Mouse (Mus musculus): ENCODE results near the gene Slc9a4. TPM values are rescaled to one million over a fixed set of nuclear protein-coding genes. Genes with fewer than 3 reads are reported as not detected.
"Not testable (repeated sequence)": the region's sequence is repeated elsewhere in the genome, so short reads cannot be mapped to it uniquely, and the experiment has no call there.

Gene Slc9a4
- polyA plus RNA-seq, 1 experiment from 2014 or later, result not detected

DNA sequence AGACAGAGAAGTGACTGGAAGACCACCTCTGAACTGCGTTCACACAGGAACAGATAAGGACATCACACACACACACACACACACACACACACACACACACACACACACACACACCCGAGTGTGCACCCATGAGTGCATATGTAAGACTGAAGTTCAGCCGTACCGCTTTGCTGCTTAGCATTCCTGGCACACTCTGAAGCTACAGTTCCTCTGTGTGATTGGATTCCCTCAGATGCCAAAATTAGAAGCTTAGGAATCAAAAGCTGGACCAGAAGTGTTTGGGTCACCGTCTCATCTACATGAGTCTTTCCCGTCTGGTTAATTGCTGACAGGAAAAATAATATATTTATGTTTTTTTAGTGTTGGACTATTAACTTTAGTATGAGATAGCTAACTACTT lies 81.0 kb downstream of the Slc9a4 start:
- Histone ChIP-seq H3K9me3 (ENCODE audit: control insufficient read depth, low read length) (no peaks in the 10 kb centered on the region), H3K27me3 (ENCODE audit: control insufficient read depth, insufficient read depth, low read length) (no peaks in the 10 kb centered on the region), H3K9ac (no peak overlapping the region), H3K4me2 (replicated peaks) (no peak overlapping the region), H3K36me3 (replicated peaks; ENCODE audit: control insufficient read depth, insufficient read depth) (no peaks in the 10 kb centered on the region), H3K4me3 (replicated peaks; ENCODE audit: low read length) (no peak overlapping the region), H3K27ac (no peak overlapping the region), H3K4me1 (replicated peaks; ENCODE audit: control insufficient read depth, insufficient read depth, low read length) (no peaks in the 10 kb centered on the region)
- no peak for ATAC-seq (ENCODE audit: low FRiP score)
- 86% methylated on average over 6 of the region's 6 CpGs for WGBS
- DNase-seq (ENCODE audit: low spot score), result no peak

DNA sequence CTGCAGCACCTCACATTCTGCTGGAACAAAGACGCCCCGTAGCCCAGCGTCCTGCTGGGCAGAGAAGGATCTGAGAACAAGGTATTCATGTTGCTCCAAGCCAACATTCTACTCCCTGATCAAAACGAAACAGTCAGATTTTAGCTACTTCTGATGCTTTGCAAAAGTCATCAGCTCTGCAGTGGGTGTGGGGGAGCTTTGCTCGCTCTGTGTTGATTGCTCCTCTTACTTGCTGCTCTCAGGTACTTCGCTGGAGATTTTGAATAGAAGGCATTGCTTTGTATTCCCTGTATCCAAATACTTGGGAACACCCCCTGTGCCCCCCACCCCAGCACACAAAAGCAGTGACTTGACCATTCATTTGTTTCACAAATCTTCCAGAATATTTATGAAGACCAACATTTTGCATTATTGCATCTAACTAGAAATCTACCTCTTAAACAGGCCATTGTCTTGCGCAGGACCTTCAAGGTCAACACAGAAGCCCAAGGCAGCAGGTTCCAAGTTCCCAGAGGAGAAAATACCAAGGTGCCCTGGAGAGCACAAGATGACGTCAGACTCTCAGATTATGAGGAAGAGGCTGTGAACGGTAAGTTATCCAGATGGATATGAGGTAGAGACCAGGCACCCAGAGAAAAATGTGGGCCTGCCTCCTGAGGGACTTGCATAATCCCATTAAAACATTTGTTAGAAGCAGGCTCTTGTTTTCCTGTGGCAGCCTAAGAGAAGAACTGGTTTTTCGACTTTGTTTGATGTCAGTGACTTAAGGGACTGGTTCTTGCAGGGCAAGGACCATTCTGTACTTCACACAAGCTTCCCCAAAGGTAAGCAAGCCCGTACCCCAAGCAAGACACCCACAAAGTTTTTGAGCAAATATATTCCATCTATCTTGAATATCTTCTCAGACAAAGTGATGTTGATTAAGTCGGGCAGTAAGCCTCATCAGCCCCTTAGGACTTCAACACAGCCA lies 85.8 kb downstream of the Slc9a4 start:
- DNase-seq (ENCODE audit: low spot score), result no peak
- H3K4me3 ChIP-seq (replicated peaks; ENCODE audit: low read length), result no peak overlapping the region
- H3K4me2 ChIP-seq (replicated peaks), result no peak overlapping the region
- WGBS, result 48% methylated on average over 12 of the region's 12 CpGs
- H3K27ac ChIP-seq, result no peak overlapping the region
- no peak overlapping the region for H3K9ac ChIP-seq
- no peaks in the 10 kb centered on the region for H3K9me3 ChIP-seq (ENCODE audit: control insufficient read depth, low read length)
- no peaks in the 10 kb centered on the region for H3K4me1 ChIP-seq (replicated peaks; ENCODE audit: control insufficient read depth, insufficient read depth, low read length)
- no peaks in the 10 kb centered on the region for H3K27me3 ChIP-seq (ENCODE audit: control insufficient read depth, insufficient read depth, low read length)
- ATAC-seq (ENCODE audit: low FRiP score), result no peak
- H3K36me3 ChIP-seq (replicated peaks; ENCODE audit: control insufficient read depth, insufficient read depth), result no peaks in the 10 kb centered on the region

DNA sequence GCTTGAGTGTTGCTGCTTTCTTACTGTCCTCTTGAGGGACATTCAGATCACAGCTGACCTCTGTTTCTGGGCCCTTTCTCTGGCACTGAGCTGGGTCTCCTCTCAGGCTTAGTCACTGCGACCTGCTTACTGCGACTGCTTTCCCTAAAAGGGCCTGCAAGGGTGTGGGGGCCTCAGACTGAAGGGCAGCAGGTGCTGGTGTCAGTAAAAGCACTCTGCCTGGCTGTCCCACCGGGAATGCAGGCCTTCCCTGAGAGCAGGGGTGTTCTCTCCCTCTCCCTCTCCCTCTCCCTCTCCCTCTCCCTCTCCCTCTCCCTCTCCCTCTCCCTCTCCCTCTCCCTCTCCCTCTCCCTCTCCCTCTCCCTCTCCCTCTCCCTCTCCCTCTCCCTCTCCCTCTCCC lies 87.6 kb downstream of the Slc9a4 start:
- not testable (repeated sequence) for H3K4me3 ChIP-seq (replicated peaks; ENCODE audit: low read length); DNase-seq (ENCODE audit: low spot score); H3K27ac ChIP-seq; H3K4me2 ChIP-seq (replicated peaks); ATAC-seq (ENCODE audit: low FRiP score); H3K9ac ChIP-seq; H3K27me3 ChIP-seq (ENCODE audit: control insufficient read depth, insufficient read depth, low read length); H3K4me1 ChIP-seq (replicated peaks; ENCODE audit: control insufficient read depth, insufficient read depth, low read length); H3K9me3 ChIP-seq (ENCODE audit: control insufficient read depth, low read length); H3K36me3 ChIP-seq (replicated peaks; ENCODE audit: control insufficient read depth, insufficient read depth)
- 20% methylated on average over 3 of the region's 3 CpGs for WGBS

DNA sequence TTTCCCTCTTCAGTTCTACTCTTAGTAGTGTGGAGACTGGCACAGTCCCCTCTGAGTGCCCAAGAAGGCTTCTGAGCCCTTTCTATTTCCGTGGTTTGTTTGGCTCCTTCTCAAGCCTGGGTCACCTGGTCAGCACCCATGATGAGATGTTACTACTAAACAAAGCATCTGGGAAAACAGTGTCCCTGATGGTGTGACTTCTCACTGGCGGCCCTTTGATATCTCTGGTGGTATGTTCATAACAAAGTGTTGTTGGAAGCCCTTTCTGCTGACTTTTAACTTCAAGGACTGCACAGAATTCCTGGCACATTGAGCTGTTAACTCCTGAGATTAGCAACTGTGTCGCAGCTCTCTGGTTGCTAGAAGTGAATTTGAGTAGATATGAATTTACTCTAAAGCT lies 90.1 kb downstream of the Slc9a4 start:
- Histone ChIP-seq H3K4me2 (replicated peaks) (no peak overlapping the region), H3K9ac (no peak overlapping the region), H3K36me3 (replicated peaks; ENCODE audit: control insufficient read depth, insufficient read depth) (no peaks in the 10 kb centered on the region), H3K4me3 (replicated peaks; ENCODE audit: low read length) (no peak overlapping the region), H3K4me1 (replicated peaks; ENCODE audit: control insufficient read depth, insufficient read depth, low read length) (no peaks in the 10 kb centered on the region), H3K27me3 (ENCODE audit: control insufficient read depth, insufficient read depth, low read length) (no peaks in the 10 kb centered on the region), H3K27ac (no peak overlapping the region), H3K9me3 (ENCODE audit: control insufficient read depth, low read length) (no peaks in the 10 kb centered on the region)
- 88% methylated on average over 3 of the region's 3 CpGs for WGBS
- DNase-seq (ENCODE audit: low spot score), result no peak
- no peak for ATAC-seq (ENCODE audit: low FRiP score)

DNA sequence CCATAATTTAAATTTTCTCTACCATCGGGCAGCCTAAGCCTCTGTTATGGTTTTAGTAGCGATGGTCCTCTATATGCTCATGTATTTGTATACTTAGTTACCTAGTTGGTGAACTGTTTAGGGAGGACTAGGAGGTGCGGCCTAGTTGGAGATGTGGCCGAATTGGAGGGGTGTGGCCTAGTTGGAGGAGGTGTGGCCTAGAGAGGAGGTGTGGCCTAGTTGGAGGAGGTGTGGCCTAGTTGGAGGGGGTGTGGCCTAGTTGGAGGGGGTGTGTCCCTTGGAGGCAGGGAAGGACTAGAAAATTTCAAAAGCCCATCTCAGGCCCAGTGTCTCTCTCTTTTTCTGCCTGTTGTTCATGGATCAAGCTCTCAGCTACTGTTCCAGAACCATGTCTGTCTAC lies 91.6 kb downstream of the Slc9a4 start:
- H3K27ac ChIP-seq, result no peak overlapping the region
- H3K9ac ChIP-seq, result no peak overlapping the region
- H3K4me3 ChIP-seq (replicated peaks; ENCODE audit: low read length), result no peak overlapping the region
- DNase-seq (ENCODE audit: low spot score) (no peak), ATAC-seq (ENCODE audit: low FRiP score) (no peak)
- no peaks in the 10 kb centered on the region for H3K4me1 ChIP-seq (replicated peaks; ENCODE audit: control insufficient read depth, insufficient read depth, low read length)
- no peaks in the 10 kb centered on the region for H3K36me3 ChIP-seq (replicated peaks; ENCODE audit: control insufficient read depth, insufficient read depth)
- no peak overlapping the region for H3K4me2 ChIP-seq (replicated peaks)
- H3K9me3 ChIP-seq (ENCODE audit: control insufficient read depth, low read length), result no peaks in the 10 kb centered on the region
- WGBS, result 97% methylated on average over 4 of the region's 4 CpGs
- H3K27me3 ChIP-seq (ENCODE audit: control insufficient read depth, insufficient read depth, low read length), result no peaks in the 10 kb centered on the region

DNA sequence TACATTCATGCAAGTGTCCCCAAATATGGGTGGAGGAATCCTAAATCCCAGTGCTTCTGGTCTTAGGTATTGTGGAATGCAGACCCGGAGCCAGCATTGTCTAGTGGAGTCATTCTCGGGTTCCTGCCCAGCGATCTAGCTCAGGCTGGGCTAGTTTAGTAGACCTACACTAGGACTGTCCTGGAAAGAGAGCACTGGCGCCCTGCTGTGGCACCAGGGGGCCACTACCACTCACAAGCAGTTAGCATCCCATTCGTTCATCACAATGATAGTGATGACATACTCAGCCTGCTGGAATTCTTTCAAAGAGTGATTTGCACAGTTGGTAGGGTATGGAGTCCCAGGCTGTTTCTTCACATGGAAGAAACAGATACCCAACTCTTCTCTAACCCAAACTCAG lies 97.4 kb downstream of the Slc9a4 start:
- WGBS, result 42% methylated on average over 5 of the region's 5 CpGs

More for the DNA sequence above, 97.4 kb downstream of the Slc9a4 start:
- H3K4me1 ChIP-seq (replicated peaks; ENCODE audit: control insufficient read depth, insufficient read depth, low read length), result peaks cover 15% of the 10 kb centered on the region; the same call in 1 of the 2 replicates
- peaks cover 40% of the 10 kb centered on the region for H3K27me3 ChIP-seq (ENCODE audit: control insufficient read depth, insufficient read depth, low read length)
- no peak for DNase-seq (ENCODE audit: low spot score)
- no peak overlapping the region for H3K27ac ChIP-seq
- H3K4me2 ChIP-seq (replicated peaks), result no peak overlapping the region
- no peaks in the 10 kb centered on the region for H3K36me3 ChIP-seq (replicated peaks; ENCODE audit: control insufficient read depth, insufficient read depth)
- H3K4me3 ChIP-seq (replicated peaks; ENCODE audit: low read length), result no peak overlapping the region
- no peaks in the 10 kb centered on the region for H3K9me3 ChIP-seq (ENCODE audit: control insufficient read depth, low read length)
- no peak for ATAC-seq (ENCODE audit: low FRiP score)
- no peak overlapping the region for H3K9ac ChIP-seq

Other genes starting within 250 kb of the Slc9a4 start
- 0.04 and 0.11 TPM in 2 replicates for gene Il1rl1, start 150.5 kb upstream of the Slc9a4 start, polyA plus RNA-seq (2014; fragmentation: Nextera tagmentation; extraction: Ambion mirVana)
- not detected in 2 replicates for gene Il18r1, start 114.5 kb upstream of the Slc9a4 start, polyA plus RNA-seq (2014; fragmentation: Nextera tagmentation; extraction: Ambion mirVana)
- 0.04 and 0.13 TPM in 2 replicates for gene Il18rap, start 64.7 kb upstream of the Slc9a4 start, polyA plus RNA-seq (2014; fragmentation: Nextera tagmentation; extraction: Ambion mirVana)
- gene Slc9a2, start 100.5 kb downstream of the Slc9a4 start, polyA plus RNA-seq (2014; fragmentation: Nextera tagmentation; extraction: Ambion mirVana), result 0.12 and 0.18 TPM in 2 replicates
- gene Mfsd9, start 210.6 kb downstream of the Slc9a4 start, polyA plus RNA-seq (2014; fragmentation: Nextera tagmentation; extraction: Ambion mirVana), result 8.6 and 9.8 TPM in 2 replicates
- gene Tmem182, start 225.5 kb downstream of the Slc9a4 start, polyA plus RNA-seq (2014; fragmentation: Nextera tagmentation; extraction: Ambion mirVana), result 0.09 TPM in 1 of 2 replicates, not detected in the other

All from hindbrain, embryonic 14.5 days (tissue).